ENCODE assay signal across 1 mouse cellular context in the genomic region with DNA sequence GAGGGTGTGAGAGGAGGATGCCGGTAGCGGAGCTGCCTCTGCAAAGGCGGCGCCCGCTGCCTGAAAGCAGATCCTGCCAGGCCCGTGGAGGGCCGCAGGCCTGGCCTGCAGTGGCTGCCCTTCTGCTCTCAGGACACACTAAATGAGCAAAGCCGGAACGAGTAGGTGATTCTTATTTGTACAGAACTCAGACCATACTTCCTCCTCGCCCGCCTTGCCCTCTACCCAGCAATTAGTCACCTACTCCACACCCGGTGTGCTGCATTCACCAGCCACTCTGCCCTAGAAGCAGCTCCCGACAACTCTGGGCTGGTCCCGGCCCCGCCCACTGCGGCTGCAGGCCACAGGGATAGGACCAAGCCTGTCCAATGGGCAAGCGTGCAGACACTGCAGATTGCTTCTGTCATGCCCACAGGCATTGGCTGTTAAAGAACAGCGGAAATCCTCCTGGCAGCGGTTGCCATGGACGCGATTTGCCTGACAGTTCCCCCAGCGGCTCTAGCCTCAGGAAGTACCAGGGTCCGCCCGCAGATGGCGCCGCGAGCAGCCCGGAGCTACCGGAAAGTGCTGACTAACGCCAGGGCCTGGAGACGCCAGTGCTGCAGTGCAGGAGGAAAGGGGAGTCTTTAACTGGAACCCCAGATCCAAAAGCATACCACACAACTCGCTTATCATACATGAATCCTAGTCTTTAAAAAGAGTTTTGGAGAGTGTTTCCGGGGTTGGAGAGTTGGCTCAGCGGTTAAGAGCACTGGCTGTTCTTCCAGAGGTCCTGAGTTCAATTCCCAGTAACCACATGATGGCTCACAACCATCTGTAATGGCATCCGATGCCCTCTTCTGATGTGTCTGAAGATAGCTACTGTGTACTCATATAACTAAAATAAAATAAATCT.
TF ChIP-seq lines count a peak whose summit lies in the region.

No protein-coding gene starts in this region.

TF ChIP-seq in CH12.LX, 34 proteins besides CTCF, POLR2A, EP300 and RAD21 (continued from another document):
- peak; percentile 84 for TF ChIP-seq SMC3 (IDR thresholded peaks at IDR 0.05; ENCODE audit: low read depth, low read length)
- TF ChIP-seq JUND (conservative IDR thresholded peaks at IDR 0.05; ENCODE audit: low read depth, low read length) = no peak
- peak; percentile 91; the same call in 1 of the 2 replicates for TF ChIP-seq MXI1 (IDR thresholded peaks at IDR 0.05; ENCODE audit: low read depth, low read length)
- TF ChIP-seq ZMIZ1 (IDR thresholded peaks at IDR 0.05; ENCODE audit: low read depth, low read length) = peak; percentile 89
- TF ChIP-seq MAZ (IDR thresholded peaks at IDR 0.05; ENCODE audit: low read depth, low read length) = no peak
- no peak for TF ChIP-seq ZKSCAN1 (IDR thresholded peaks at IDR 0.05; ENCODE audit: borderline replicate concordance, low read depth, low read length)
- TF ChIP-seq CHD2 (IDR thresholded peaks at IDR 0.05; ENCODE audit: low read length) = no peak
- TF ChIP-seq IRF4 (IDR thresholded peaks at IDR 0.05; ENCODE audit: low read depth, low read length) = peak; percentile 52; the same call in 1 of the 2 replicates
- TF ChIP-seq CHD1 (IDR thresholded peaks at IDR 0.05; ENCODE audit: low read depth, low read length) = no peak; the same call in 1 of the 2 replicates
- no peak for TF ChIP-seq GABPA (IDR thresholded peaks at IDR 0.05; ENCODE audit: insufficient replicate concordance, low read depth, low read length)
- TF ChIP-seq BHLHE40 (IDR thresholded peaks at IDR 0.05; ENCODE audit: low read depth, low read length) = 0 out of 2 replicates have a peak, but pooled peaks have one; percentile 6
- TF ChIP-seq NRF1 (IDR thresholded peaks at IDR 0.05; ENCODE audit: low read depth, low read length) = peak; percentile 52; the same call in 1 of the 2 replicates
- peak; percentile 87 for TF ChIP-seq TCF12 (IDR thresholded peaks at IDR 0.05; ENCODE audit: low read depth, low read length)
- peak; percentile 87 for TF ChIP-seq ELF1 (IDR thresholded peaks at IDR 0.05; ENCODE audit: low read depth, low read length)
- no peak for TF ChIP-seq KAT2A (IDR thresholded peaks at IDR 0.05; ENCODE audit: insufficient replicate concordance, low read length)
- TF ChIP-seq HCFC1 (IDR thresholded peaks at IDR 0.05; ENCODE audit: low read depth, low read length) = peak; percentile 51; the same call in 1 of the 2 replicates
- TF ChIP-seq POLR2AphosphoS2 (IDR thresholded peaks at IDR 0.05; ENCODE audit: low read depth, low read length) = no peak
- no peak for TF ChIP-seq USF2 (conservative IDR thresholded peaks at IDR 0.05; ENCODE audit: low read depth, low read length)
- no peak for TF ChIP-seq MAX (IDR thresholded peaks at IDR 0.05; ENCODE audit: low read length)
- peak; percentile 93 for TF ChIP-seq MAFK (IDR thresholded peaks at IDR 0.05; ENCODE audit: insufficient replicate concordance, low read length)
- TF ChIP-seq USF1 (IDR thresholded peaks at IDR 0.05; ENCODE audit: low read depth, low read length) = no peak
- TF ChIP-seq E2F4 (IDR thresholded peaks at IDR 0.05; ENCODE audit: insufficient replicate concordance, low read depth, low read length) = no peak
TF ChIP-seq in CH12.LX: peak in this region for 16.
